18 mouse cellular contexts compared by ENCODE assay signal in the genomic region with DNA sequence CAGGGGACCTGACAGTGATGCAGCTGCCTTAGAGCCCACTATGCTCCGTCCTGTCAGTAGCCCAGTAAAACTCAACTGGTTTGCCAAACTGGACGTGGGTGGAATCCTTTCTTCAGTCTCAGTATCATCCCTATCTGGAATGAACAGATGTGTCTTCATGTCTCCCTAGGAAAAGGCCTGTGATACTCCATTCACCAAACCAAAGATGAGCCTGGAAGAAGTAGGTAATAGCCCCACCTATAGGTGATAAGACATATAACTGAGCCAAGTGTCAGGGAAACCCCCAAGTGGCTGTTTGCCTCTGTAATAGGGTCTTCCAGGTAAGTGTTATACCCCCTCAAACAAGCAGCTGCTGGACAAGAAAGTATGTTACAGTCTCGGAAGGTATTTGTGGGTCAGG. TPM values are rescaled to one million over a fixed set of nuclear protein-coding genes. Genes with fewer than 3 reads are reported as not detected.
DNase-seq lines count a peak whose midpoint lies in the region; ATAC-seq lines count a peak whose summit lies in the region.
"Had no signal": no experiment of that assay in that cellular context is flagged by ENCODE, and none has a peak within 500 bp of the region (broad histone marks: within the 10 kb centered on the region; RNA-seq: fewer than 3 reads in every experiment).

No protein-coding gene starts in this region.

- peak; percentile 10 for DNase-seq in forebrain, embryonic 14.5 days (ENCODE audit: low spot score)
- DNase-seq in liver, embryonic 13.5 days = no peak
- no peak for DNase-seq in liver, embryonic 11.5 days (ENCODE audit: low spot score)
- peak; percentile 48 for DNase-seq in adipocyte (ENCODE audit: low spot score)
- DNase-seq in naive thymus-derived CD4-positive, alpha-beta T cell, adult 2 months (ENCODE audit: low read depth) = peak; percentile 27
- DNase-seq in right cerebral cortex, postnatal 10 days (ENCODE audit: low spot score in 2 of 2) = no peak
- DNase-seq in ovary, adult 18-20 months (ENCODE audit: low spot score) = no peak
- DNase-seq: adrenal gland, postnatal 25 days; B cell, adult 2 months; cerebellum, postnatal 36 days; gastrocnemius, postnatal 14 days; kidney, adult 8-10 months; thymus, postnatal 25 days had no signal

- H3K27ac ChIP-seq in forebrain, embryonic 14.5 days (ENCODE audit: low read depth, low read length) = no peak overlapping the region
- no peak overlapping the region for H3K27ac ChIP-seq in forebrain, embryonic 12.5 days
- H3K27ac ChIP-seq in liver, embryonic 13.5 days = no peak overlapping the region
- no peak overlapping the region for H3K27ac ChIP-seq in liver, embryonic 11.5 days (ENCODE audit: low read depth, low read length)
- H3K27ac ChIP-seq: neural tube, embryonic 15.5 days had no signal

- H3K9me3 ChIP-seq in forebrain, embryonic 14.5 days (replicated peaks; ENCODE audit: control insufficient read depth, low read length) = no peaks in the 10 kb centered on the region
- H3K9me3 ChIP-seq in forebrain, embryonic 12.5 days = no peaks in the 10 kb centered on the region
- H3K9me3 ChIP-seq in liver, embryonic 13.5 days (replicated peaks) = no peaks in the 10 kb centered on the region
- no peaks in the 10 kb centered on the region for H3K9me3 ChIP-seq in liver, embryonic 11.5 days (ENCODE audit: control insufficient read depth, low read length)
- H3K9me3 ChIP-seq: heart, embryonic 12.5 days; neural tube, embryonic 15.5 days had no signal

- no peak overlapping the region for H3K9ac ChIP-seq in forebrain, embryonic 14.5 days (ENCODE audit: low read length)
- H3K9ac ChIP-seq in forebrain, embryonic 12.5 days = no peak overlapping the region
- H3K9ac ChIP-seq in liver, embryonic 13.5 days = no peak overlapping the region
- H3K9ac ChIP-seq in liver, embryonic 11.5 days (ENCODE audit: low read depth, low read length) = no peak overlapping the region
- H3K9ac ChIP-seq: heart, embryonic 12.5 days; neural tube, embryonic 15.5 days had no signal

- H3K36me3 ChIP-seq in forebrain, embryonic 14.5 days (ENCODE audit: control insufficient read depth, insufficient read depth, low read length) = peaks cover 65% of the 10 kb centered on the region
- peaks cover 64% of the 10 kb centered on the region for H3K36me3 ChIP-seq in forebrain, embryonic 12.5 days (replicated peaks)
- peaks cover 59% of the 10 kb centered on the region for H3K36me3 ChIP-seq in liver, embryonic 13.5 days
- peaks cover 40% of the 10 kb centered on the region for H3K36me3 ChIP-seq in liver, embryonic 11.5 days (ENCODE audit: control insufficient read depth, insufficient read depth, low read length)

- no peaks in the 10 kb centered on the region for H3K4me1 ChIP-seq in forebrain, embryonic 14.5 days (ENCODE audit: control insufficient read depth, insufficient read depth, low read length)
- peaks cover 5% of the 10 kb centered on the region; the same call in 1 of the 2 replicates for H3K4me1 ChIP-seq in forebrain, embryonic 12.5 days
- 0 out of 2 replicates have a peak, but pooled peaks cover 3% of the 10 kb centered on the region for H3K4me1 ChIP-seq in liver, embryonic 13.5 days (replicated peaks)
- H3K4me1 ChIP-seq in liver, embryonic 11.5 days (replicated peaks; ENCODE audit: control insufficient read depth, insufficient read depth, low read length) = no peaks in the 10 kb centered on the region
- H3K4me1 ChIP-seq: heart, embryonic 12.5 days; neural tube, embryonic 15.5 days had no signal

- no peak overlapping the region for H3K4me3 ChIP-seq in forebrain, embryonic 14.5 days (ENCODE audit: low read depth, low read length)
- H3K4me3 ChIP-seq in forebrain, embryonic 12.5 days (replicated peaks) = no peak overlapping the region
- H3K4me3 ChIP-seq in liver, embryonic 13.5 days (replicated peaks) = no peak overlapping the region
- no peak overlapping the region for H3K4me3 ChIP-seq in liver, embryonic 11.5 days (ENCODE audit: low read depth, low read length)
- H3K4me3 ChIP-seq: heart, embryonic 12.5 days; neural tube, embryonic 15.5 days had no signal

- ATAC-seq in forebrain, embryonic 14.5 days = no peak
- no peak for ATAC-seq in forebrain, embryonic 12.5 days (ENCODE audit: low FRiP score)
- 0 out of 2 replicates have a peak, but pooled peaks have one; percentile 2 for ATAC-seq in liver, embryonic 13.5 days (ENCODE audit: low read depth)
- ATAC-seq in liver, embryonic 11.5 days (replicated peaks; ENCODE audit: low FRiP score) = no peak
- ATAC-seq: forebrain, embryonic 16.5 days had no signal

- no peak overlapping the region for H3K4me2 ChIP-seq in forebrain, embryonic 14.5 days (ENCODE audit: low read length)
- no peak overlapping the region for H3K4me2 ChIP-seq in forebrain, embryonic 12.5 days
- no peak overlapping the region for H3K4me2 ChIP-seq in liver, embryonic 13.5 days
- no peak overlapping the region for H3K4me2 ChIP-seq in liver, embryonic 11.5 days
- H3K4me2 ChIP-seq: heart, embryonic 12.5 days; neural tube, embryonic 15.5 days had no signal

- no peaks in the 10 kb centered on the region for H3K27me3 ChIP-seq in forebrain, embryonic 14.5 days (replicated peaks; ENCODE audit: control insufficient read depth, insufficient read depth, low read length)
- no peaks in the 10 kb centered on the region for H3K27me3 ChIP-seq in forebrain, embryonic 12.5 days
- H3K27me3 ChIP-seq in liver, embryonic 13.5 days = no peaks in the 10 kb centered on the region
- no peaks in the 10 kb centered on the region for H3K27me3 ChIP-seq in liver, embryonic 11.5 days (replicated peaks; ENCODE audit: control insufficient read depth, insufficient read depth, low read length)
- H3K27me3 ChIP-seq: heart, embryonic 12.5 days; neural tube, embryonic 15.5 days had no signal

- WGBS in forebrain, embryonic 14.5 days = 92% methylated on average over 3 of the region's 3 CpGs
- WGBS in forebrain, embryonic 12.5 days = 92% methylated on average over 3 of the region's 3 CpGs
- WGBS in liver, embryonic 13.5 days (ENCODE audit: insufficient replicate concordance) = 72% methylated on average over 3 of the region's 3 CpGs
- WGBS in liver, embryonic 11.5 days = 88% methylated on average over 3 of the region's 3 CpGs

RNA-seq across cellular contexts. Expression of gene Pabpc1l, which starts 6.3 kb away (rescaled TPM):
- polyA plus RNA-seq in forebrain, embryonic 14.5 days (2014; fragmentation: Nextera tagmentation; extraction: Ambion mirVana) = 2.1 and 2.6 TPM in 2 replicates
- polyA plus RNA-seq in forebrain, embryonic 12.5 days (2016; fragmentation: Nextera tagmentation; extraction: Ambion mirVana) = 1.2 and 1.8 TPM in 2 replicates
- 0.30 and 0.39 TPM in 2 replicates for polyA plus RNA-seq in liver, embryonic 13.5 days (2015; fragmentation: Nextera tagmentation; extraction: Ambion mirVana)
- 0.78 and 1.2 TPM in 2 replicates for polyA plus RNA-seq in liver, embryonic 11.5 days (2014; fragmentation: Nextera tagmentation; extraction: Ambion mirVana)
- polyA plus RNA-seq: liver, adult 2 months had no signal

RNA-seq across cellular contexts. Expression of gene Ywhab, which starts 24.1 kb away (rescaled TPM):
- polyA plus RNA-seq in forebrain, embryonic 14.5 days (2014; fragmentation: Nextera tagmentation; extraction: Ambion mirVana) = 305 and 380 TPM in 2 replicates
- polyA plus RNA-seq in forebrain, embryonic 12.5 days (2016; fragmentation: Nextera tagmentation; extraction: Ambion mirVana) = 339 and 340 TPM in 2 replicates
- polyA plus RNA-seq in liver, embryonic 13.5 days (2015; fragmentation: Nextera tagmentation; extraction: Ambion mirVana) = 130 and 151 TPM in 2 replicates
- polyA plus RNA-seq in liver, embryonic 11.5 days (2014; fragmentation: Nextera tagmentation; extraction: Ambion mirVana) = 228 and 233 TPM in 2 replicates

RNA-seq across cellular contexts. Expression of gene Stk4, which starts 51.2 kb away (rescaled TPM):
- 36.2 and 39.5 TPM in 2 replicates for polyA plus RNA-seq in forebrain, embryonic 14.5 days (2014; fragmentation: Nextera tagmentation; extraction: Ambion mirVana)
- polyA plus RNA-seq in forebrain, embryonic 12.5 days (2016; fragmentation: Nextera tagmentation; extraction: Ambion mirVana) = 37.3 and 42.8 TPM in 2 replicates
- polyA plus RNA-seq in liver, embryonic 13.5 days (2015; fragmentation: Nextera tagmentation; extraction: Ambion mirVana) = 14.8 and 17.9 TPM in 2 replicates
- 30.2 and 32.1 TPM in 2 replicates for polyA plus RNA-seq in liver, embryonic 11.5 days (2014; fragmentation: Nextera tagmentation; extraction: Ambion mirVana)

RNA-seq across cellular contexts. Expression of gene Tomm34, which starts 52.1 kb away (rescaled TPM):
- 53.1 and 60.3 TPM in 2 replicates for polyA plus RNA-seq in forebrain, embryonic 14.5 days (2014; fragmentation: Nextera tagmentation; extraction: Ambion mirVana)
- 50.2 TPM in 2 replicates for polyA plus RNA-seq in forebrain, embryonic 12.5 days (2016; fragmentation: Nextera tagmentation; extraction: Ambion mirVana)
- polyA plus RNA-seq in liver, embryonic 13.5 days (2015; fragmentation: Nextera tagmentation; extraction: Ambion mirVana) = 26.1 and 28.6 TPM in 2 replicates
- polyA plus RNA-seq in liver, embryonic 11.5 days (2014; fragmentation: Nextera tagmentation; extraction: Ambion mirVana) = 57.1 and 58.0 TPM in 2 replicates

Comparison
In these comparisons a context has a peak if more than half of its experiments do, and no peak if none do; other contexts are left out.
1. DNase-seq: peak in forebrain, embryonic 14.5 days (single experiment), adipocyte (single experiment) and naive thymus-derived CD4-positive, alpha-beta T cell, adult 2 months (single experiment); none in liver, embryonic 13.5 days (single experiment), liver, embryonic 11.5 days (single experiment), right cerebral cortex, postnatal 10 days (0 of 2) and ovary, adult 18-20 months (single experiment).